Mouse (Mus musculus) frontal cortex, postnatal 10 days (tissue): ENCODE measurements around the gene Cox17.
"Not testable (repeated sequence)": the region's sequence is repeated elsewhere in the genome, so short reads cannot be mapped to it uniquely, and the experiment has no call there.

Experiments used
- DNase-seq, 2 experiments: peaks; one replicate each; pipeline ENCODE4 v3.0.0; 2022; ENCODE audit warnings: low spot score in 2 of 2, mixed read lengths in 1 of 2

Gene Cox17

GRCm38 (mm10) chr16:38346529-38347325, at the start of gene Cox17, which contains the start of gene Gm21987:
TSS of gene Cox17 (plus strand) at chr16:38346991.
TSS of gene Gm21987 (plus strand) at chr16:38347040.
- peak; percentile 90 for DNase-seq

- no peak for DNase-seq
Observed at GRCm38 (mm10) chr16:38298410-38298809, 48.4 kb upstream of the Cox17 start.

DNA sequence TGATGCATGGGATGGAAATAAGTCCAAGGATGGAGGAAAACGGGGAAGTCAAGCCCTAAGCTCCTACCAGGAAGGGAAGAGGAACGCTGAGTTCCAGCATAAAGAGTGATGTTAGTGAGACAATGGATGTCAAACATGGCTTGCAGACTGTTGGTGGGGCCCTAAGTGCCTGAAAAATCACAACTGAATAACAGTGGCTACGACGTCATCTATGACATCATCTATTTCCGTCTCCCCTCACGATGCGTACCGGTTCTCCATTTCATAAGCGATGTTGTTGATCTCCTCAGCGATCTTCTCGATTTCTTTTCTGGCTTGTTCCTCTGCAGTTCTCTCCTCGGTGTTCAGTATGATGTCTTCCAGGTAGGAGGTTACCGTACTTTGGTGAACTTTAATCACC, 44.4 kb upstream of the Cox17 start:
- no peak for DNase-seq

- DNase-seq, result no peak
Observed at GRCm38 (mm10) chr16:38304460-38305194, 42.2 kb upstream of the Cox17 start.

GRCm38 (mm10) chr16:38306571-38307220, 40.1 kb upstream of the Cox17 start:
- no peak for DNase-seq

GRCm38 (mm10) chr16:38307221-38307605, 39.6 kb upstream of the Cox17 start:
- DNase-seq, result no peak

- no peak for DNase-seq
Observed at GRCm38 (mm10) chr16:38307651-38308050, 39.1 kb upstream of the Cox17 start.

- DNase-seq, result no peak
Observed at GRCm38 (mm10) chr16:38308195-38308594, 38.6 kb upstream of the Cox17 start.

DNA sequence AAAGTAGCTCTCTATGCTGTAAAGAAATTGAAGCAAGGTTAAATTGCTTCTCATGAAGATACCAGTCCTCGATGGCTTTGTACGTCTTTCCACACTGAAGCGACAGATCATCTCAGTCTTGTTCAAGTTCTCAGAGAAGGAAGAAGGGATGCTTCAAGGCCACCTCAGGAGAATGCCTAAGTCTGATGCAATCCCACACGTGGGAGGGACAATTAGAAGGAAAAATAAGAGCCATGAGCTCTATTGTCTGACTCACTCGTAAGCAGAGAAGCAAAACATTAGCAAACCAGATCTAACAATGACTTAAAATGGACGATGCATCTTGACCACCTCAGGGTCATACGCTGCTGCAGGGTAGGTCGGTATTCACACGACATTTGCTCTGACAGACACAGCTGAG, 28.3 kb upstream of the Cox17 start:
- DNase-seq, result no peak

DNA sequence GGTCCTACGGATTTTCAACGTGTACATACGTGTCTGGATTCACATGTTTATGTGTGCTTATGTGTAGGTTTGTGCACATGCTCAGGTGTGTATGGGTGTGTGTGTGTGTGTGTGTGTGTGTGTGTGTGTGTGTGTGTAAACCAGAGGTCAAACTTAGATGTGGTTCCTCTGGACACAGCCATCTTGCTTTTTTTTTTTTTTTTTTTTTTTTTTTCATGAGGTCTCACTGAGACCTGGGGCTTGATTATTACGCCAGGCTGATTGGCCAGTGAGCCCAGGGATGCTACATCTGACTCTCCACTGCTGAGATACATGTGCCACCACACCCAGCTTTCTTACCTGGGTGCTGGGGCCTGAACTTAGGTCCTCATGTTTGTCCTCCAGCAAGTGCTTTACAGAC, 27.7 kb upstream of the Cox17 start:
- no peak for DNase-seq

- peak; percentile 49 to 62 for DNase-seq
Observed at GRCm38 (mm10) chr16:38321452-38321935, 25.3 kb upstream of the Cox17 start.

DNA sequence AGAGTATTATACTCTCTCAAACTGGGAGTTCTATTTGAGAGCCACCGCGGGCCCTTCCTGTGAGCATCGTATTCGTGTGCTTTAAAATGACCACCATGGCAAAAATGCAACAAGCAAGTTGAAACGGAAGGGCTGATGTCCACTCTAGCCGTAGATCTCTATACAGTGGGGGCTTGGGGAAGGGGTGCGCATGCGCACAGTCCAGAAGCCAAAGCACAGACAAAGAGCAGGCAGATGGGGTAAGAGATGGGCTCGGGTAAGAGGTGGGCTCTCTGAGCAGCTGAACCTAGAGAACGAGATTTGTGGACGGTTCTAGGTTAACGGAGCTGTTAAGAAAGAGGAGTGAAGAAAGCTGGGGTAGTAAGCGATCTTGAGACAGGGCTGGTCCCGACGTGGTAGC, 22.5 kb upstream of the Cox17 start:
- no peak for DNase-seq

DNA sequence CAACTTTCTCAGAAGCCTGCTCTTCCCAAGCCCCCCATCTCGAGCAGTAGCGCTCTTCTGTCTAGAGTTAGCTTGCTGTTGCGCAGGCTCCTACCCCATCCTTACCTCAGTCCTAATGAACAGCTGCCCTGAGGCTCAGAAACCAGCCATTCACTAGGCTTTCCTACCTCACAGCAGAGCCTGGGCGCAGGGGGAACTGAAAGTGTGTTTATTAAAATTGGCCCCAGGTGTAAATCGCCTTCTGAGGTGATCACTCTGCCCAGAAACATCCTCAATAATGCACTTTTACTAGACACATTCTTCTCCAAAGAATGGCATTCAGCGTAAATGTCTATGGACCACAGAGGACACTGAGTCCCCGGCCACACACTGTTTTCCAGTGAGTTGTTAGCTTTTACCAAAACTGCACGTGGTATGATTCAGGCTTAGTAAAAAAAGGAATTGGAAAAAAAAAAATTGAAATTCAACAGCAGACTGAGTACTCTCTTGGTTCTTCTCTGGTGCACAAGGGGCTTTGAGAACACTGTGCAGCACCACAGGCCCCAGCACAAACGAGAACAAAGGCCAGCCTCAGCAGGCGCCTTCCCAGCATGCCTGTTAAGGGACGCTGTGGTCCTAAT, 19.9 kb upstream of the Cox17 start:
- no peak for DNase-seq

GRCm38 (mm10) chr16:38329340-38329739, 17.5 kb upstream of the Cox17 start:
- no peak for DNase-seq

DNA sequence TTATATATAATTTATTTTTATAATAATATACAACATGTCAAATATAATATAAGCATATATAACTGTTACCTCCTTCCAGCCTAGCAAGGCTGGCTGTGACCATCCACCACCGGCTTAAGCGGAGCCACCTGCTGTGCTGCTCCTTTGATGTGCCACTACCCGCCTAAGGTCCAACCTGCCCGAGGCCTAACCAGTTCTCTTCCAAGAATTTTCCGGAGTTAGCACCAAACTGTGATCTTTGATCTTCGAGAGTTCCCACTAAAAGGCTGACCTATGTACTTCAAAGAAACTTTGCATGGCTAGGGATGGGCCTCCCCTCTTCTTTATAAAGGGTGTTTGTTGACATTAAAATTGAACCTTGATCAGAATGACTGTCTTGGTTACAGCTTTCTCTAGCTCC, 12.4 kb upstream of the Cox17 start:
- no peak for DNase-seq

DNA sequence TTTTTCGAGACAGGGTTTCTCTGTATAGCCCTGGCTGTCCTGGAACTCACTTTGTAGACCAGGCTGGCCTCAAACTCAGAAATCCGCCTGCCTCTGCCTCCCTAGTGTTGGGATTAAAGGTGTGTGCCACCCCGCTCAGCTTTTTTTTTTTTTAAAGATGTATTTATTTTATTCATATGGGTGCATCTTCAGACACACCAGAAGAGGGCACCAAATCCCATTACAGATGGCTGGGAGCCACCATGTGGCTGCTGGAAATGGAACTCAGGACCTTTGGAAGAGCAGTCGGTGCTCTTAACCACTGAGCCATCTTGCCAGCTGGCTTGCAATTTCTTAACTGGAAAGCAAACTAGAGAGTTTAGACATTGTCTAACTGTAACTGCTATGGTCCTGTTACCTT, 8.7 kb upstream of the Cox17 start:
- DNase-seq, result not testable (repeated sequence)

GRCm38 (mm10) chr16:38341396-38342324, 5.1 kb upstream of the Cox17 start, which contains the start of gene Maats1:
TSS of gene Maats1 (minus strand) at chr16:38342143.
- peak; percentile 44 to 68 for DNase-seq

DNA sequence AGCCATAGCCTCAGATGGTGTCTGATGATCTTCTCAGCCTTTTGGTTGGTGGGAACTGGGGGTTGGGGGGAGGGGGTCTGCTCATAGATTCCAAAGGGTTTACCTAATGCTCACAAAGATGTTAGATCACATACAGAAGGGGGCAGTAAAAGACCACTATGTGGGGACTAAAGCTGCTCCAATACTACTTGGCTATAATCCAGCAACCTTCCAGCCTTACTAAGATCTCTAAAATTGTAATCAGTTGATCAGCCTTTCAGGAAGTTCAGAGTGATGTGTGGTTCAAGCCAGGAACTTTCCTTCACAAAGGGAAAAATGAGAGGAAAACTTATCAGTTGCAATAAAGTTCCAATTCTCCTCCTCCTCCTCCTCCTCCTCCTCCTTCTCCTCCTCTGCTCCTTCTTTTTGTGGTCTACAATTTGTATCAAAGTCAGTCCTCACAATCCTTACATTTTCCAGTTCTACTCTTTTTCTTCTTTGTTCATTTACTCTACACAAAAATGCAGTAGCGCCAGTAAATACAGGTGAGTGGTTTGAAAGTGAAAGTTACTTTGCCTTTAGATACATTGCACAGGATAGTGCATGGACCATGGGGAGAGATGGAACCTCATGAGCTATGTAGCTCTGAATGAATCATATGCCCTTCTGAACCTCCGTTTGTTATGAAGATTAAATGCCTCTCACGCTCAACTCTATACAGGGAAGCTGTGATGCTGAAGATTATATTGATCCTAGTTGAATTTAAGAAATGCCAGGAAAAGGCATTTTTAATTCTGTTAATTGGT, 1.7 kb upstream of the Cox17 start:
- DNase-seq, result no peak

- no peak for DNase-seq
Observed at GRCm38 (mm10) chr16:38347588-38347987, 797 bp downstream of the Cox17 start.

- no peak for DNase-seq
Observed at GRCm38 (mm10) chr16:38348217-38348761, 1.5 kb downstream of the Cox17 start.
